Mouse (Mus musculus): ENCODE results near the gene Dzip1. TPM values are rescaled to one million over a fixed set of nuclear protein-coding genes. Genes with fewer than 3 reads are reported as not detected.

Gene Dzip1
- polyA plus RNA-seq, 1 experiment from 2014 or later, result 103 TPM

GRCm38 (mm10) chr14:118942076-118942475, 16.8 kb upstream of the Dzip1 start:
- Histone ChIP-seq H3K27ac (ENCODE audit: low read length) (no peak overlapping the region), H3K4me3 (ENCODE audit: low read depth, low read length) (no peak overlapping the region), H3K9me3 (replicated peaks; ENCODE audit: control insufficient read depth, low read length, poor library complexity, severe bottlenecking) (no peaks in the 10 kb centered on the region), H3K36me3 (ENCODE audit: control insufficient read depth, insufficient read depth, low read length) (no peaks in the 10 kb centered on the region), H3K27me3 (ENCODE audit: control insufficient read depth, insufficient read depth, low read depth, low read length) (no peaks in the 10 kb centered on the region), H3K4me1 (ENCODE audit: control insufficient read depth, insufficient read depth, low read length) (peaks cover 18% of the 10 kb centered on the region), H3K9ac (ENCODE audit: low read depth, low read length) (no peak overlapping the region), H3K4me2 (ENCODE audit: low read length) (no peak overlapping the region)
- ATAC-seq, result no peak
- WGBS, result 41% methylated on average over 12 of the region's 12 CpGs

GRCm38 (mm10) chr14:118940796-118941495, 15.7 kb upstream of the Dzip1 start:
- H3K4me3 ChIP-seq (ENCODE audit: low read depth, low read length), result no peak overlapping the region
- no peaks in the 10 kb centered on the region for H3K27me3 ChIP-seq (ENCODE audit: control insufficient read depth, insufficient read depth, low read depth, low read length)
- WGBS, result 68% methylated on average over 4 of the region's 4 CpGs
- H3K9ac ChIP-seq (ENCODE audit: low read depth, low read length), result no peak overlapping the region
- no peak overlapping the region for H3K4me2 ChIP-seq (ENCODE audit: low read length)
- no peak for ATAC-seq
- no peaks in the 10 kb centered on the region for H3K36me3 ChIP-seq (ENCODE audit: control insufficient read depth, insufficient read depth, low read length)
- no peaks in the 10 kb centered on the region for H3K9me3 ChIP-seq (replicated peaks; ENCODE audit: control insufficient read depth, low read length, poor library complexity, severe bottlenecking)
- H3K27ac ChIP-seq (ENCODE audit: low read length), result no peak overlapping the region
- H3K4me1 ChIP-seq (ENCODE audit: control insufficient read depth, insufficient read depth, low read length), result peaks cover 18% of the 10 kb centered on the region

GRCm38 (mm10) chr14:118938551-118938950, 13.3 kb upstream of the Dzip1 start:
- no peaks in the 10 kb centered on the region for H3K27me3 ChIP-seq (ENCODE audit: control insufficient read depth, insufficient read depth, low read depth, low read length)
- ATAC-seq, result no peak
- no peaks in the 10 kb centered on the region for H3K36me3 ChIP-seq (ENCODE audit: control insufficient read depth, insufficient read depth, low read length)
- H3K27ac ChIP-seq (ENCODE audit: low read length), result no peak overlapping the region
- no peaks in the 10 kb centered on the region for H3K9me3 ChIP-seq (replicated peaks; ENCODE audit: control insufficient read depth, low read length, poor library complexity, severe bottlenecking)
- H3K4me2 ChIP-seq (ENCODE audit: low read length), result peak overlapping the region; percentile 75
- H3K4me3 ChIP-seq (ENCODE audit: low read depth, low read length), result peak overlapping the region; percentile 100
- peak overlapping the region; percentile 99 for H3K9ac ChIP-seq (ENCODE audit: low read depth, low read length)
- H3K4me1 ChIP-seq (ENCODE audit: control insufficient read depth, insufficient read depth, low read length), result peaks cover 18% of the 10 kb centered on the region
- 2% methylated on average over 7 of the region's 7 CpGs for WGBS

GRCm38 (mm10) chr14:118937533-118938492, 12.6 kb upstream of the Dzip1 start, which contains the start of gene Dnajc3:
Dnajc3 (plus strand) TSS chr14:118937976.
- Histone ChIP-seq H3K4me2 (ENCODE audit: low read length) (peak within 1 kb of the TSS; percentile 77), H3K9ac (ENCODE audit: low read depth, low read length) (peak within 1 kb of the TSS; percentile 99), H3K27ac (ENCODE audit: low read length) (peak within 1 kb of the TSS; percentile 88), H3K27me3 (ENCODE audit: control insufficient read depth, insufficient read depth, low read depth, low read length) (no peaks in the 10 kb centered on the region), H3K9me3 (replicated peaks; ENCODE audit: control insufficient read depth, low read length, poor library complexity, severe bottlenecking) (no peaks in the 10 kb centered on the region), H3K36me3 (ENCODE audit: control insufficient read depth, insufficient read depth, low read length) (no peaks in the 10 kb centered on the region), H3K4me1 (ENCODE audit: control insufficient read depth, insufficient read depth, low read length) (peaks cover 18% of the 10 kb centered on the region), H3K4me3 (ENCODE audit: low read depth, low read length) (peak within 1 kb of the TSS; percentile 100)
- ATAC-seq, result peak; percentile 99
- WGBS, result 0% methylated on average over 96 of the region's 124 CpGs

- H3K27me3 ChIP-seq (ENCODE audit: control insufficient read depth, insufficient read depth, low read depth, low read length), result no peaks in the 10 kb centered on the region
- no peaks in the 10 kb centered on the region for H3K9me3 ChIP-seq (replicated peaks; ENCODE audit: control insufficient read depth, low read length, poor library complexity, severe bottlenecking)
- H3K36me3 ChIP-seq (ENCODE audit: control insufficient read depth, insufficient read depth, low read length), result no peaks in the 10 kb centered on the region
- H3K4me1 ChIP-seq (ENCODE audit: control insufficient read depth, insufficient read depth, low read length), result peaks cover 18% of the 10 kb centered on the region
- no peak overlapping the region; the same call in 1 of the 2 replicates for H3K9ac ChIP-seq (ENCODE audit: low read depth, low read length)
- peak overlapping the region; percentile 84; the same call in 1 of the 2 replicates for H3K27ac ChIP-seq (ENCODE audit: low read length)
- peak overlapping the region; percentile 77 for H3K4me2 ChIP-seq (ENCODE audit: low read length)
- peak overlapping the region; percentile 100 for H3K4me3 ChIP-seq (ENCODE audit: low read depth, low read length)
- ATAC-seq, result peak; percentile 18; the same call in 1 of the 2 replicates
- WGBS, result 29% methylated on average over 4 of the region's 4 CpGs
Measured at GRCm38 (mm10) chr14:118936952-118937351, 11.7 kb upstream of the Dzip1 start.

GRCm38 (mm10) chr14:118936236-118936635, 11.0 kb upstream of the Dzip1 start:
- no peaks in the 10 kb centered on the region for H3K27me3 ChIP-seq (ENCODE audit: control insufficient read depth, insufficient read depth, low read depth, low read length)
- no peak overlapping the region for H3K4me2 ChIP-seq (ENCODE audit: low read length)
- H3K27ac ChIP-seq (ENCODE audit: low read length), result no peak overlapping the region
- no peaks in the 10 kb centered on the region for H3K36me3 ChIP-seq (ENCODE audit: control insufficient read depth, insufficient read depth, low read length)
- H3K4me1 ChIP-seq (ENCODE audit: control insufficient read depth, insufficient read depth, low read length), result peaks cover 18% of the 10 kb centered on the region
- no peak for ATAC-seq
- H3K9me3 ChIP-seq (replicated peaks; ENCODE audit: control insufficient read depth, low read length, poor library complexity, severe bottlenecking), result no peaks in the 10 kb centered on the region
- no peak overlapping the region for H3K9ac ChIP-seq (ENCODE audit: low read depth, low read length)
- 63% methylated on average over 3 of the region's 3 CpGs for WGBS
- no peak overlapping the region for H3K4me3 ChIP-seq (ENCODE audit: low read depth, low read length)

GRCm38 (mm10) chr14:118934686-118935085, 9.4 kb upstream of the Dzip1 start:
- Histone ChIP-seq H3K9ac (ENCODE audit: low read depth, low read length) (no peak overlapping the region), H3K27me3 (ENCODE audit: control insufficient read depth, insufficient read depth, low read depth, low read length) (no peaks in the 10 kb centered on the region), H3K9me3 (replicated peaks; ENCODE audit: control insufficient read depth, low read length, poor library complexity, severe bottlenecking) (no peaks in the 10 kb centered on the region), H3K4me1 (ENCODE audit: control insufficient read depth, insufficient read depth, low read length) (peaks cover 12% of the 10 kb centered on the region), H3K4me2 (ENCODE audit: low read length) (no peak overlapping the region), H3K36me3 (ENCODE audit: control insufficient read depth, insufficient read depth, low read length) (no peaks in the 10 kb centered on the region), H3K4me3 (ENCODE audit: low read depth, low read length) (no peak overlapping the region), H3K27ac (ENCODE audit: low read length) (no peak overlapping the region)
- ATAC-seq, result no peak
- WGBS, result 88% methylated on average over 9 of the region's 9 CpGs

GRCm38 (mm10) chr14:118932956-118933355, 7.7 kb upstream of the Dzip1 start:
- Histone ChIP-seq H3K27me3 (ENCODE audit: control insufficient read depth, insufficient read depth, low read depth, low read length) (no peaks in the 10 kb centered on the region), H3K27ac (ENCODE audit: low read length) (no peak overlapping the region), H3K36me3 (ENCODE audit: control insufficient read depth, insufficient read depth, low read length) (no peaks in the 10 kb centered on the region), H3K4me3 (ENCODE audit: low read depth, low read length) (no peak overlapping the region), H3K4me1 (ENCODE audit: control insufficient read depth, insufficient read depth, low read length) (no peaks in the 10 kb centered on the region), H3K9ac (ENCODE audit: low read depth, low read length) (no peak overlapping the region), H3K4me2 (ENCODE audit: low read length) (no peak overlapping the region), H3K9me3 (replicated peaks; ENCODE audit: control insufficient read depth, low read length, poor library complexity, severe bottlenecking) (no peaks in the 10 kb centered on the region)
- ATAC-seq, result no peak
- WGBS, result 63% methylated on average over 8 of the region's 8 CpGs

GRCm38 (mm10) chr14:118931181-118931580, 5.9 kb upstream of the Dzip1 start:
- Histone ChIP-seq H3K27ac (ENCODE audit: low read length) (no peak overlapping the region), H3K4me2 (ENCODE audit: low read length) (no peak overlapping the region), H3K36me3 (ENCODE audit: control insufficient read depth, insufficient read depth, low read length) (no peaks in the 10 kb centered on the region), H3K9me3 (replicated peaks; ENCODE audit: control insufficient read depth, low read length, poor library complexity, severe bottlenecking) (no peaks in the 10 kb centered on the region), H3K4me1 (ENCODE audit: control insufficient read depth, insufficient read depth, low read length) (no peaks in the 10 kb centered on the region), H3K4me3 (ENCODE audit: low read depth, low read length) (no peak overlapping the region), H3K27me3 (ENCODE audit: control insufficient read depth, insufficient read depth, low read depth, low read length) (no peaks in the 10 kb centered on the region), H3K9ac (ENCODE audit: low read depth, low read length) (no peak overlapping the region)
- 88% methylated on average over 1 of the region's 2 CpGs for WGBS
- ATAC-seq, result no peak

Measured in midbrain, embryonic 16.5 days (tissue).